Mouse (Mus musculus): ENCODE data around the gene Krt18. TPM values are rescaled to one million over a fixed set of nuclear protein-coding genes. Genes with fewer than 3 reads are reported as not detected.

Krt18 gene
- total and polyA plus RNA-seq, 3 experiments = not detected

- DNase-seq (ENCODE audit: low spot score) (no peak), ATAC-seq (ENCODE audit: extremely low read depth, insufficient number of reproducible peaks, low FRiP score, poor library complexity, severe bottlenecking) (no peak)
- Histone ChIP-seq H3K36me3 (replicated peaks) (no peaks in the 10 kb centered on the region), H3K27me3 (ENCODE audit: insufficient read depth, low read length) (peaks cover 19% of the 10 kb centered on the region), H3K9me3 (replicated peaks) (no peaks in the 10 kb centered on the region), H3K4me3 (ENCODE audit: low read depth, low read length) (no peak overlapping the region), H3K4me1 (ENCODE audit: insufficient read depth, low read depth, low read length) (peaks cover 14% of the 10 kb centered on the region)
- TF ChIP-seq CTCF (IDR thresholded peaks at IDR 0.05; ENCODE audit: low read depth, low read length) = no peak
- no peak for TF ChIP-seq TAL1 (conservative IDR thresholded peaks at IDR 0.05; ENCODE audit: low read depth, low read length)
- no peak for TF ChIP-seq GATA2 (IDR thresholded peaks at IDR 0.05; ENCODE audit: borderline replicate concordance, low read depth, low read length)
- TF ChIP-seq GATA1 (IDR thresholded peaks at IDR 0.05; ENCODE audit: borderline replicate concordance, low read length) = no peak
- TF ChIP-seq POLR2AphosphoS5 (IDR thresholded peaks at IDR 0.05; ENCODE audit: insufficient replicate concordance, low read depth, low read length) = no peak
Measured at GRCm38 (mm10) chr15:102016787-102017186, 11.2 kb upstream of the Krt18 start.

GRCm38 (mm10) chr15:102017918-102018463, 10.0 kb upstream of the Krt18 start:
- no peaks in the 10 kb centered on the region for H3K9me3 ChIP-seq (replicated peaks)
- H3K27me3 ChIP-seq (ENCODE audit: insufficient read depth, low read length) = peaks cover 8% of the 10 kb centered on the region
- no peak for DNase-seq (ENCODE audit: low spot score)
- TF ChIP-seq CTCF (IDR thresholded peaks at IDR 0.05; ENCODE audit: low read depth, low read length) = no peak
- no peak for TF ChIP-seq TAL1 (conservative IDR thresholded peaks at IDR 0.05; ENCODE audit: low read depth, low read length)
- no peak for TF ChIP-seq GATA2 (IDR thresholded peaks at IDR 0.05; ENCODE audit: borderline replicate concordance, low read depth, low read length)
- TF ChIP-seq GATA1 (IDR thresholded peaks at IDR 0.05; ENCODE audit: borderline replicate concordance, low read length) = no peak
- no peak for TF ChIP-seq POLR2AphosphoS5 (IDR thresholded peaks at IDR 0.05; ENCODE audit: insufficient replicate concordance, low read depth, low read length)
- H3K4me1 ChIP-seq (ENCODE audit: insufficient read depth, low read depth, low read length) = peaks cover 14% of the 10 kb centered on the region
- no peak overlapping the region for H3K4me3 ChIP-seq (ENCODE audit: low read depth, low read length)
- H3K36me3 ChIP-seq (replicated peaks) = no peaks in the 10 kb centered on the region
- 0 out of 2 replicates have a peak, but pooled peaks have one; percentile 8 for ATAC-seq (ENCODE audit: extremely low read depth, insufficient number of reproducible peaks, low FRiP score, poor library complexity, severe bottlenecking)

GRCm38 (mm10) chr15:102022481-102022880, 5.5 kb upstream of the Krt18 start:
- no peak for ATAC-seq (ENCODE audit: extremely low read depth, insufficient number of reproducible peaks, low FRiP score, poor library complexity, severe bottlenecking)
- Histone ChIP-seq H3K9me3 (replicated peaks) (no peaks in the 10 kb centered on the region), H3K4me1 (ENCODE audit: insufficient read depth, low read depth, low read length) (peaks cover 10% of the 10 kb centered on the region; the same call in 1 of the 2 replicates), H3K36me3 (replicated peaks) (no peaks in the 10 kb centered on the region), H3K27me3 (ENCODE audit: insufficient read depth, low read length) (peaks cover 34% of the 10 kb centered on the region), H3K4me3 (ENCODE audit: low read depth, low read length) (no peak overlapping the region)
- TF ChIP-seq POLR2AphosphoS5 (IDR thresholded peaks at IDR 0.05; ENCODE audit: insufficient replicate concordance, low read depth, low read length) (no peak), GATA1 (IDR thresholded peaks at IDR 0.05; ENCODE audit: borderline replicate concordance, low read length) (no peak)
- no peak for DNase-seq (ENCODE audit: low spot score)

GRCm38 (mm10) chr15:102023888-102024287, 4.1 kb upstream of the Krt18 start:
- Histone ChIP-seq H3K9me3 (replicated peaks) (no peaks in the 10 kb centered on the region), H3K36me3 (replicated peaks) (no peaks in the 10 kb centered on the region), H3K4me3 (ENCODE audit: low read depth, low read length) (no peak overlapping the region), H3K27me3 (ENCODE audit: insufficient read depth, low read length) (peaks cover 34% of the 10 kb centered on the region), H3K4me1 (ENCODE audit: insufficient read depth, low read depth, low read length) (peaks cover 5% of the 10 kb centered on the region; the same call in 1 of the 2 replicates)
- DNase-seq (ENCODE audit: low spot score) (no peak), ATAC-seq (ENCODE audit: extremely low read depth, insufficient number of reproducible peaks, low FRiP score, poor library complexity, severe bottlenecking) (no peak)
- no peak for TF ChIP-seq TAL1 (conservative IDR thresholded peaks at IDR 0.05; ENCODE audit: low read depth, low read length)
- no peak for TF ChIP-seq GATA2 (IDR thresholded peaks at IDR 0.05; ENCODE audit: borderline replicate concordance, low read depth, low read length)
- no peak for TF ChIP-seq GATA1 (IDR thresholded peaks at IDR 0.05; ENCODE audit: borderline replicate concordance, low read length)
- no peak for TF ChIP-seq CTCF (IDR thresholded peaks at IDR 0.05; ENCODE audit: low read depth, low read length)
- TF ChIP-seq POLR2AphosphoS5 (IDR thresholded peaks at IDR 0.05; ENCODE audit: insufficient replicate concordance, low read depth, low read length) = no peak

GRCm38 (mm10) chr15:102025136-102025872, 2.7 kb upstream of the Krt18 start:
- H3K9me3 ChIP-seq (replicated peaks) = no peaks in the 10 kb centered on the region
- H3K4me1 ChIP-seq (ENCODE audit: insufficient read depth, low read depth, low read length) = peaks cover 5% of the 10 kb centered on the region; the same call in 1 of the 2 replicates
- DNase-seq (ENCODE audit: low spot score) (no peak), ATAC-seq (ENCODE audit: extremely low read depth, insufficient number of reproducible peaks, low FRiP score, poor library complexity, severe bottlenecking) (no peak)
- no peaks in the 10 kb centered on the region for H3K36me3 ChIP-seq (replicated peaks)
- peaks cover 33% of the 10 kb centered on the region for H3K27me3 ChIP-seq (ENCODE audit: insufficient read depth, low read length)
- no peak overlapping the region for H3K4me3 ChIP-seq (ENCODE audit: low read depth, low read length)
- TF ChIP-seq CTCF (IDR thresholded peaks at IDR 0.05; ENCODE audit: low read depth, low read length) (no peak), POLR2AphosphoS5 (IDR thresholded peaks at IDR 0.05; ENCODE audit: insufficient replicate concordance, low read depth, low read length) (no peak), TAL1 (conservative IDR thresholded peaks at IDR 0.05; ENCODE audit: low read depth, low read length) (no peak), GATA2 (IDR thresholded peaks at IDR 0.05; ENCODE audit: borderline replicate concordance, low read depth, low read length) (no peak), GATA1 (IDR thresholded peaks at IDR 0.05; ENCODE audit: borderline replicate concordance, low read length) (no peak)

- peaks cover 30% of the 10 kb centered on the region for H3K27me3 ChIP-seq (ENCODE audit: insufficient read depth, low read length)
- H3K36me3 ChIP-seq (replicated peaks) = no peaks in the 10 kb centered on the region
- no peak overlapping the region for H3K4me3 ChIP-seq (ENCODE audit: low read depth, low read length)
- TF ChIP-seq GATA2 (IDR thresholded peaks at IDR 0.05; ENCODE audit: borderline replicate concordance, low read depth, low read length) (no peak), TAL1 (conservative IDR thresholded peaks at IDR 0.05; ENCODE audit: low read depth, low read length) (no peak), GATA1 (IDR thresholded peaks at IDR 0.05; ENCODE audit: borderline replicate concordance, low read length) (no peak), POLR2AphosphoS5 (IDR thresholded peaks at IDR 0.05; ENCODE audit: insufficient replicate concordance, low read depth, low read length) (no peak), CTCF (IDR thresholded peaks at IDR 0.05; ENCODE audit: low read depth, low read length) (no peak)
- no peaks in the 10 kb centered on the region for H3K9me3 ChIP-seq (replicated peaks)
- ATAC-seq (ENCODE audit: extremely low read depth, insufficient number of reproducible peaks, low FRiP score, poor library complexity, severe bottlenecking) = no peak
- DNase-seq (ENCODE audit: low spot score) = no peak
- H3K4me1 ChIP-seq (ENCODE audit: insufficient read depth, low read depth, low read length) = peaks cover 5% of the 10 kb centered on the region; the same call in 1 of the 2 replicates
Measured at GRCm38 (mm10) chr15:102026430-102026829, 1.6 kb upstream of the Krt18 start.
